Mouse (Mus musculus) spleen, adult 2 months (tissue): ENCODE results near the gene Uhrf2. TPM values are rescaled to one million over a fixed set of nuclear protein-coding genes. Genes with fewer than 3 reads are reported as not detected.
A peak's percentile ranks its signal among the peaks of the same experiment; 100 is the strongest.

Source experiments
- DNase-seq, 2 experiments: peaks; one replicate each; pipeline versions ENCODE4 v3.0.0 to v3.0.0-alpha.2; 2012 to 2021; ENCODE audit warnings: low spot score in 2 of 2, low read depth in 1 of 2
- H3K27ac ChIP-seq: fragments of 200-500 bp; 2 replicates; pipeline ENCODE4 v1.5.1; 2012; ENCODE audit warnings: low read length, inconsistent platforms; ENCODE audit not compliant: insufficient read depth
- H3K27me3 ChIP-seq: fragments of 200-500 bp; 2 replicates; pipeline ENCODE4 v1.6.1; 2012; ENCODE audit warnings: mild to moderate bottlenecking, moderate library complexity, low read length, inconsistent platforms; ENCODE audit not compliant: control insufficient read depth, insufficient read depth
- H3K36me3 ChIP-seq: fragments of 200-500 bp; 2 replicates; pipeline ENCODE4 v1.6.1; 2012; ENCODE audit warnings: mild to moderate bottlenecking, low read length, inconsistent platforms; ENCODE audit not compliant: control insufficient read depth, insufficient read depth
- H3K4me1 ChIP-seq: fragments of 200-500 bp; 2 replicates; pipeline ENCODE4 v1.6.1; 2011; ENCODE audit warnings: inconsistent platforms; ENCODE audit not compliant: control insufficient read depth, insufficient read depth, insufficient read length
- H3K4me3 ChIP-seq: fragments of 200-500 bp; 2 replicates; pipeline ENCODE4 v1.5.1; 2011; ENCODE audit warnings: mild to moderate bottlenecking, inconsistent platforms; ENCODE audit not compliant: insufficient read depth, insufficient read length; ENCODE audit errors: extremely low read depth
- CTCF ChIP-seq: fragments of 200-500 bp; IDR thresholded peaks from 2 replicates; pipeline ENCODE4 v1.5.1; 2011; ENCODE audit warnings: mild to moderate bottlenecking, inconsistent platforms; ENCODE audit not compliant: insufficient read depth, insufficient read length, insufficient replicate concordance; ENCODE audit errors: extremely low read depth
- POLR2A ChIP-seq: fragments of 200-500 bp; IDR thresholded peaks from 2 replicates; pipeline ENCODE4 v1.6.1; 2011; ENCODE audit warnings: low read depth, low read length, inconsistent platforms
- WGBS: fragments of 180-500 bp; shearing (Covaris S2); methylation state at CpG from one replicate; pipeline ENCODE4 v1.1.7; 2018; 5-methylcytosine and 5-hydroxymethylcytosine counted together
- polyA plus RNA-seq: library from polyadenylated mRNA; depleted of rRNA; stranded (reverse); fragments of >200 nt; gene quantifications from 2 replicates; pipeline ENCODE4 v1.2.3, GENCODE M21; 2012

Gene Uhrf2
- polyA plus RNA-seq, 1 experiment = 26.2 TPM

- peak in 1 of 2 experiments; percentile 11 for DNase-seq
- under 1% methylated on average over 82 of the region's 92 CpGs for WGBS
These were observed 539 bp downstream of the Uhrf2 start for GRCm38 (mm10) chr19:30030636-30031467.

GRCm38 (mm10) chr19:30031468-30031931 is 1.2 kb downstream of the Uhrf2 start:
- DNase-seq = no peak
- Histone ChIP-seq H3K4me1 (peaks cover 13% of the 10 kb centered on the region), H3K4me3 (peak overlapping the region; percentile 93), H3K36me3 (no peaks in the 10 kb centered on the region), H3K27ac (no peak overlapping the region), H3K27me3 (no peaks in the 10 kb centered on the region)
- TF ChIP-seq POLR2A (no peak), CTCF (no peak)
- 2% methylated on average over 7 of the region's 7 CpGs for WGBS

More at GRCm38 (mm10) chr19:30030636-30031467, 539 bp downstream of the Uhrf2 start:
- Histone ChIP-seq H3K27ac (peak overlapping the region; percentile 79), H3K36me3 (no peaks in the 10 kb centered on the region), H3K4me1 (peaks cover 13% of the 10 kb centered on the region), H3K4me3 (peak overlapping the region; percentile 93), H3K27me3 (no peaks in the 10 kb centered on the region)
- no peak for TF ChIP-seq CTCF
- no peak for TF ChIP-seq POLR2A

GRCm38 (mm10) chr19:30032206-30032605 is 1.9 kb downstream of the Uhrf2 start:
- Histone ChIP-seq H3K4me3 (no peak overlapping the region; the same call in 1 of the 2 replicates), H3K27me3 (no peaks in the 10 kb centered on the region), H3K36me3 (no peaks in the 10 kb centered on the region), H3K4me1 (peaks cover 13% of the 10 kb centered on the region), H3K27ac (no peak overlapping the region)
- DNase-seq = no peak
- 58% methylated on average over 3 of the region's 3 CpGs for WGBS
- TF ChIP-seq CTCF (no peak), POLR2A (no peak)

GRCm38 (mm10) chr19:30035361-30035760 is 5.0 kb downstream of the Uhrf2 start:
- peaks cover 10% of the 10 kb centered on the region for H3K4me1 ChIP-seq
- no peak for DNase-seq
- no peak overlapping the region for H3K4me3 ChIP-seq
- no peak for TF ChIP-seq CTCF
- no peak for TF ChIP-seq POLR2A
- no peaks in the 10 kb centered on the region for H3K27me3 ChIP-seq
- no peaks in the 10 kb centered on the region for H3K36me3 ChIP-seq
- 71% methylated on average over 3 of the region's 3 CpGs for WGBS
- no peak overlapping the region for H3K27ac ChIP-seq

GRCm38 (mm10) chr19:30043691-30044090 is 13.4 kb downstream of the Uhrf2 start:
- WGBS = 63% methylated on average over 2 of the region's 2 CpGs
- H3K4me3 ChIP-seq = no peak overlapping the region
- TF ChIP-seq POLR2A = no peak
- no peak for TF ChIP-seq CTCF
- no peaks in the 10 kb centered on the region for H3K27me3 ChIP-seq
- H3K36me3 ChIP-seq = no peaks in the 10 kb centered on the region; the same call in none of the 2 replicates
- no peak for DNase-seq
- H3K4me1 ChIP-seq = no peaks in the 10 kb centered on the region; the same call in 1 of the 2 replicates
- H3K27ac ChIP-seq = peak overlapping the region; percentile 63

- Histone ChIP-seq H3K27ac (no peak overlapping the region), H3K4me3 (no peak overlapping the region), H3K4me1 (no peaks in the 10 kb centered on the region; the same call in 1 of the 2 replicates), H3K36me3 (no peaks in the 10 kb centered on the region; the same call in none of the 2 replicates), H3K27me3 (no peaks in the 10 kb centered on the region)
- 98% methylated on average over 1 of the region's 1 CpGs for WGBS
- DNase-seq = no peak
- TF ChIP-seq CTCF = no peak
- no peak for TF ChIP-seq POLR2A
These were observed 14.3 kb downstream of the Uhrf2 start for GRCm38 (mm10) chr19:30044630-30045029.

- no peak overlapping the region for H3K27ac ChIP-seq
- no peak for TF ChIP-seq POLR2A
- TF ChIP-seq CTCF = peak; percentile 24; the same call in 1 of the 2 replicates
- no peaks in the 10 kb centered on the region; the same call in 1 of the 2 replicates for H3K4me1 ChIP-seq
- no peak overlapping the region for H3K4me3 ChIP-seq
- 97% methylated on average over 1 of the region's 1 CpGs for WGBS
- H3K27me3 ChIP-seq = no peaks in the 10 kb centered on the region
- DNase-seq = no peak
- H3K36me3 ChIP-seq = no peaks in the 10 kb centered on the region; the same call in none of the 2 replicates
These were observed 15.5 kb downstream of the Uhrf2 start for GRCm38 (mm10) chr19:30045857-30046256.
